Mouse (Mus musculus) stomach, embryonic 15.5 days (tissue): ENCODE results near the gene Plpp3. TPM values are rescaled to one million over a fixed set of nuclear protein-coding genes. Genes with fewer than 3 reads are reported as not detected.

Experiments
- ATAC-seq: fragments of 200-750 bp; cut with Nextera tagmentation; 2 replicates; pipeline ENCODE4 v1.8.0; 2017; ENCODE audit warnings: low read depth, moderate number of reproducible peaks, moderate TSS enrichment; ENCODE audit not compliant: insufficient read depth, low FRiP score
- H3K27ac ChIP-seq: fragments of 300-500 bp; sonication (generic); 2 replicates; pipeline ENCODE4 v1.5.1; 2015; ENCODE audit warnings: mild to moderate bottlenecking, inconsistent platforms
- H3K27me3 ChIP-seq: fragments of 300-500 bp; sonication (generic); replicated peaks from 2 replicates; pipeline ENCODE4 v1.6.1; 2015; ENCODE audit warnings: inconsistent platforms
- H3K36me3 ChIP-seq: fragments of 300-500 bp; sonication (generic); 2 replicates; pipeline ENCODE4 v1.6.1; 2015; ENCODE audit warnings: inconsistent platforms
- H3K4me1 ChIP-seq: fragments of 300-500 bp; sonication (generic); 2 replicates; pipeline ENCODE4 v1.6.1; 2015; ENCODE audit warnings: inconsistent platforms
- H3K4me2 ChIP-seq: fragments of 300-500 bp; sonication (generic); 2 replicates; pipeline ENCODE4 v1.6.1; 2015; ENCODE audit warnings: mild to moderate bottlenecking, inconsistent platforms
- H3K4me3 ChIP-seq: fragments of 300-500 bp; sonication (generic); replicated peaks from 2 replicates; pipeline ENCODE4 v1.5.1; 2015; ENCODE audit warnings: inconsistent platforms
- H3K9ac ChIP-seq: fragments of 300-500 bp; sonication (generic); 2 replicates; pipeline ENCODE4 v1.6.1; 2015; ENCODE audit warnings: inconsistent platforms
- H3K9me3 ChIP-seq: fragments of 300-500 bp; sonication (generic); 2 replicates; pipeline ENCODE4 v1.6.1; 2016; ENCODE audit warnings: inconsistent platforms
- WGBS: fragments of 180-500 bp; shearing (Covaris S2); methylation state at CpG from one replicate; pipeline ENCODE4 v1.1.7; 2015; 5-methylcytosine and 5-hydroxymethylcytosine counted together
- polyA plus RNA-seq: library from polyadenylated mRNA; unstranded; fragments of >200 nt; fragmentation: Nextera tagmentation; extraction: Ambion mirVana; gene quantifications from 2 replicates; pipeline ENCODE4 v1.2.1, GENCODE M21; 2015

Plpp3 gene
- 61.7 and 62.9 TPM in 2 replicates for polyA plus RNA-seq

GRCm38 (mm10) chr4:105157276-105158168, at the start of gene Plpp3:
Plpp3 (plus strand) TSS chr4:105157347.
- H3K27ac ChIP-seq, result peak within 1 kb of the TSS; percentile 95
- peak within 1 kb of the TSS; percentile 87 for H3K9ac ChIP-seq
- WGBS, result under 1% methylated on average over 75 of the region's 77 CpGs
- ATAC-seq, result peak; percentile 87
- 0 out of 2 replicates have a peak, but pooled peaks cover 2% of the 10 kb centered on the region for H3K4me1 ChIP-seq
- H3K4me2 ChIP-seq, result peak within 1 kb of the TSS; percentile 56
- peak within 1 kb of the TSS; percentile 80 for H3K4me3 ChIP-seq
- H3K36me3 ChIP-seq, result 0 out of 2 replicates have a peak, but pooled peaks cover 3% of the 10 kb centered on the region
- no peaks in the 10 kb centered on the region for H3K9me3 ChIP-seq
- no peaks in the 10 kb centered on the region for H3K27me3 ChIP-seq

- WGBS, result 63% methylated on average over 12 of the region's 12 CpGs
- Histone ChIP-seq H3K36me3 (no peaks in the 10 kb centered on the region), H3K9me3 (no peaks in the 10 kb centered on the region), H3K27ac (no peak overlapping the region), H3K27me3 (peaks cover 9% of the 10 kb centered on the region), H3K4me3 (no peak overlapping the region), H3K4me1 (peaks cover 10% of the 10 kb centered on the region), H3K4me2 (no peak overlapping the region), H3K9ac (no peak overlapping the region)
- no peak for ATAC-seq
These were observed 49.1 kb upstream of the Plpp3 start for GRCm38 (mm10) chr4:105107943-105108640.

GRCm38 (mm10) chr4:105108641-105109198, 48.4 kb upstream of the Plpp3 start:
- H3K4me3 ChIP-seq, result peak overlapping the region; percentile 66

GRCm38 (mm10) chr4:105109199-105109989, 47.8 kb upstream of the Plpp3 start, which contains the start of gene Prkaa2:
Prkaa2 (minus strand) TSS chr4:105109890.
- peak within 1 kb of the TSS; percentile 34 for H3K9ac ChIP-seq
- peak within 1 kb of the TSS; percentile 95 for H3K4me2 ChIP-seq
- peaks cover 10% of the 10 kb centered on the region for H3K4me1 ChIP-seq
- H3K27me3 ChIP-seq, result peaks cover 9% of the 10 kb centered on the region
- H3K4me3 ChIP-seq, result peak within 1 kb of the TSS; percentile 66
- H3K36me3 ChIP-seq, result no peaks in the 10 kb centered on the region
- peak; percentile 89 for ATAC-seq
- no peaks in the 10 kb centered on the region for H3K9me3 ChIP-seq
- under 1% methylated on average over 57 of the region's 80 CpGs for WGBS
- H3K27ac ChIP-seq, result no peak within 1 kb of the TSS

More at GRCm38 (mm10) chr4:105108641-105109198, 48.4 kb upstream of the Plpp3 start:
- Histone ChIP-seq H3K36me3 (no peaks in the 10 kb centered on the region), H3K9ac (0 out of 2 replicates have a peak overlapping the region, but pooled peaks have one; percentile 34), H3K27ac (no peak overlapping the region), H3K4me2 (peak overlapping the region; percentile 95), H3K9me3 (no peaks in the 10 kb centered on the region), H3K4me1 (peaks cover 10% of the 10 kb centered on the region), H3K27me3 (peaks cover 9% of the 10 kb centered on the region)
- no peak for ATAC-seq
- WGBS, result 37% methylated on average over 5 of the region's 5 CpGs

GRCm38 (mm10) chr4:105109990-105110683, 47.0 kb upstream of the Plpp3 start:
- H3K4me3 ChIP-seq, result peak overlapping the region; percentile 66
- H3K27ac ChIP-seq, result no peak overlapping the region
- peaks cover 9% of the 10 kb centered on the region for H3K27me3 ChIP-seq
- H3K4me2 ChIP-seq, result peak overlapping the region; percentile 95
- peaks cover 10% of the 10 kb centered on the region for H3K4me1 ChIP-seq
- peak overlapping the region; percentile 34 for H3K9ac ChIP-seq
- H3K9me3 ChIP-seq, result no peaks in the 10 kb centered on the region
- H3K36me3 ChIP-seq, result no peaks in the 10 kb centered on the region
- WGBS, result 4% methylated on average over 24 of the region's 24 CpGs
- peak; percentile 25; the same call in 1 of the 2 replicates for ATAC-seq

GRCm38 (mm10) chr4:105110684-105111035, 46.5 kb upstream of the Plpp3 start:
- H3K9ac ChIP-seq, result no peak overlapping the region

GRCm38 (mm10) chr4:105111770-105112169, 45.4 kb upstream of the Plpp3 start:
- Histone ChIP-seq H3K36me3 (no peaks in the 10 kb centered on the region), H3K27ac (no peak overlapping the region), H3K4me1 (peaks cover 10% of the 10 kb centered on the region), H3K4me2 (no peak overlapping the region), H3K9ac (no peak overlapping the region), H3K27me3 (peaks cover 9% of the 10 kb centered on the region), H3K9me3 (no peaks in the 10 kb centered on the region), H3K4me3 (no peak overlapping the region)
- no peak for ATAC-seq
- 83% methylated on average over 11 of the region's 11 CpGs for WGBS

More at GRCm38 (mm10) chr4:105110684-105111035, 46.5 kb upstream of the Plpp3 start:
- Histone ChIP-seq H3K9me3 (no peaks in the 10 kb centered on the region), H3K4me1 (peaks cover 10% of the 10 kb centered on the region), H3K36me3 (no peaks in the 10 kb centered on the region), H3K4me2 (peak overlapping the region; percentile 95), H3K27ac (no peak overlapping the region), H3K27me3 (peaks cover 9% of the 10 kb centered on the region), H3K4me3 (no peak overlapping the region)
- ATAC-seq, result no peak
- 76% methylated on average over 4 of the region's 4 CpGs for WGBS

- H3K4me3 ChIP-seq, result no peak overlapping the region
- no peak overlapping the region for H3K9ac ChIP-seq
- no peak for ATAC-seq
- no peak overlapping the region for H3K4me2 ChIP-seq
- H3K36me3 ChIP-seq, result no peaks in the 10 kb centered on the region
- no peak overlapping the region for H3K27ac ChIP-seq
- peaks cover 10% of the 10 kb centered on the region for H3K4me1 ChIP-seq
- 70% methylated on average over 5 of the region's 5 CpGs for WGBS
- H3K27me3 ChIP-seq, result peaks cover 9% of the 10 kb centered on the region
- H3K9me3 ChIP-seq, result no peaks in the 10 kb centered on the region
These were observed 44.1 kb upstream of the Plpp3 start for GRCm38 (mm10) chr4:105113042-105113441.

- H3K36me3 ChIP-seq, result no peaks in the 10 kb centered on the region
- H3K9me3 ChIP-seq, result no peaks in the 10 kb centered on the region
- no peak for ATAC-seq
- H3K4me2 ChIP-seq, result no peak overlapping the region
- no peak overlapping the region for H3K9ac ChIP-seq
- WGBS, result 75% methylated on average over 3 of the region's 3 CpGs
- no peak overlapping the region for H3K27ac ChIP-seq
- no peak overlapping the region for H3K4me3 ChIP-seq
- H3K27me3 ChIP-seq, result peaks cover 7% of the 10 kb centered on the region
- H3K4me1 ChIP-seq, result peaks cover 10% of the 10 kb centered on the region
These were observed 43.7 kb upstream of the Plpp3 start for GRCm38 (mm10) chr4:105113468-105113867.

- Histone ChIP-seq H3K9ac (no peak overlapping the region), H3K27me3 (no peaks in the 10 kb centered on the region), H3K36me3 (no peaks in the 10 kb centered on the region), H3K4me1 (no peaks in the 10 kb centered on the region), H3K9me3 (no peaks in the 10 kb centered on the region), H3K27ac (no peak overlapping the region), H3K4me3 (no peak overlapping the region), H3K4me2 (no peak overlapping the region)
- no peak for ATAC-seq
- 85% methylated on average over 6 of the region's 6 CpGs for WGBS
These were observed 36.1 kb upstream of the Plpp3 start for GRCm38 (mm10) chr4:105121081-105121480.

GRCm38 (mm10) chr4:105122429-105122828, 34.7 kb upstream of the Plpp3 start:
- ATAC-seq, result no peak
- H3K27me3 ChIP-seq, result no peaks in the 10 kb centered on the region
- WGBS, result 49% methylated on average over 8 of the region's 8 CpGs

More at GRCm38 (mm10) chr4:105122429-105122828, 34.7 kb upstream of the Plpp3 start:
- Histone ChIP-seq H3K36me3 (no peaks in the 10 kb centered on the region), H3K4me2 (no peak overlapping the region), H3K9ac (no peak overlapping the region), H3K4me1 (no peaks in the 10 kb centered on the region), H3K9me3 (no peaks in the 10 kb centered on the region), H3K27ac (no peak overlapping the region), H3K4me3 (no peak overlapping the region)
